Mouse (Mus musculus) gastrocnemius, postnatal 36 days (tissue): ENCODE data around the gene Gm8653. TPM values are rescaled to one million over a fixed set of nuclear protein-coding genes. Genes with fewer than 3 reads are reported as not detected.
"Not testable (repeated sequence)": the region's sequence is repeated elsewhere in the genome, so short reads cannot be mapped to it uniquely, and the experiment has no call there.

Experiments used
- DNase-seq, 2 experiments: peaks; one replicate each; pipeline ENCODE4 v3.0.0; 2022
- intact Hi-C: fragments of 180-260 bp; cut with DNase I; formaldehyde crosslinking; loops from one replicate; pipeline ENCODE4 v1.15.1; 2025
- long read RNA-seq, 2 experiments: library from polyadenylated mRNA; stranded (forward); transcript quantifications; one replicate each; pipeline ENCODE4 v2.0.0; 2021
- total RNA-seq, 2 experiments: library from RNA; stranded (reverse); gene quantifications; 2 replicates each; pipeline ENCODE4 v1.2.3; 2021

Gene Gm8653
- not detected for total RNA-seq
- long read RNA-seq, experiment 1, result 0 reads
- long read RNA-seq, experiment 2, result 0 reads

GRCm38 (mm10) chr7:22201164-22201563 is at the start of gene Gm8653:
Gene Gm8653, minus strand, starts transcription at chr7:22201264.
- intact Hi-C loops, DNase-seq: not testable (repeated sequence)

- intact Hi-C loops, DNase-seq: not testable (repeated sequence)
Observed at GRCm38 (mm10) chr7:22229384-22229783, 28.3 kb upstream of the Gm8653 start, which contains the start of gene Gm8453. Gene Gm8453, minus strand, starts transcription at chr7:22229484.

- intact Hi-C loops, DNase-seq: not testable (repeated sequence)
Observed at GRCm38 (mm10) chr7:22189077-22189476, 12.0 kb downstream of the Gm8653 start, which contains the start of gene Vmn1r143. Gene Vmn1r143, plus strand, starts transcription at chr7:22189377.

- not testable (repeated sequence) for DNase-seq
Observed at GRCm38 (mm10) chr7:22163935-22164334, 37.1 kb downstream of the Gm8653 start, which contains the start of gene Vmn1r142. Gene Vmn1r142, minus strand, starts transcription at chr7:22164035.

More at GRCm38 (mm10) chr7:22163935-22164334, 37.1 kb downstream of the Gm8653 start, which contains the start of gene Vmn1r142:
- intact Hi-C loops, result not testable (repeated sequence)

Other genes starting within 250 kb of the Gm8653 start
- not detected for gene Vmn1r137, start 206.7 kb downstream of the Gm8653 start, total RNA-seq
- gene Vmn1r138, start 172.4 kb downstream of the Gm8653 start, total RNA-seq, result not detected
- gene Gm6176, start 145.0 kb downstream of the Gm8653 start, total RNA-seq, result not detected
- not detected for gene Vmn1r139, start 132.2 kb downstream of the Gm8653 start, total RNA-seq
- not detected for gene Gm16451, start 83.0 kb downstream of the Gm8653 start, total RNA-seq
- not detected for gene Gm10666, start 66.5 kb downstream of the Gm8653 start, total RNA-seq
- not detected for gene Vmn1r142, start 37.2 kb downstream of the Gm8653 start, total RNA-seq
- not detected for gene Vmn1r143, start 11.9 kb downstream of the Gm8653 start, total RNA-seq
- gene Gm8453, start 28.2 kb upstream of the Gm8653 start, total RNA-seq, result not detected
- gene Gm4187, start 128.5 kb upstream of the Gm8653 start, total RNA-seq, result not detected
- gene Gm8660, start 169.8 kb upstream of the Gm8653 start, total RNA-seq, result not detected
- not detected for gene Vmn1r148, start 212.3 kb upstream of the Gm8653 start, total RNA-seq
- not detected for gene Vmn1r149, start 237.0 kb upstream of the Gm8653 start, total RNA-seq